Mouse (Mus musculus) spleen, adult 2 months (tissue): ENCODE results near the gene Eif2b3. TPM values are rescaled to one million over a fixed set of nuclear protein-coding genes. Genes with fewer than 3 reads are reported as not detected.
A peak's percentile ranks its signal among the peaks of the same experiment; 100 is the strongest.

Source experiments
- DNase-seq, 2 experiments: peaks; one replicate each; pipeline versions ENCODE4 v3.0.0 to v3.0.0-alpha.2; 2012 to 2021; ENCODE audit warnings: low spot score in 2 of 2, low read depth in 1 of 2
- H3K27ac ChIP-seq: fragments of 200-500 bp; 2 replicates; pipeline ENCODE4 v1.5.1; 2012; ENCODE audit warnings: low read length, inconsistent platforms; ENCODE audit not compliant: insufficient read depth
- H3K27me3 ChIP-seq: fragments of 200-500 bp; 2 replicates; pipeline ENCODE4 v1.6.1; 2012; ENCODE audit warnings: mild to moderate bottlenecking, moderate library complexity, low read length, inconsistent platforms; ENCODE audit not compliant: control insufficient read depth, insufficient read depth
- H3K36me3 ChIP-seq: fragments of 200-500 bp; 2 replicates; pipeline ENCODE4 v1.6.1; 2012; ENCODE audit warnings: mild to moderate bottlenecking, low read length, inconsistent platforms; ENCODE audit not compliant: control insufficient read depth, insufficient read depth
- H3K4me1 ChIP-seq: fragments of 200-500 bp; 2 replicates; pipeline ENCODE4 v1.6.1; 2011; ENCODE audit warnings: inconsistent platforms; ENCODE audit not compliant: control insufficient read depth, insufficient read depth, insufficient read length
- H3K4me3 ChIP-seq: fragments of 200-500 bp; 2 replicates; pipeline ENCODE4 v1.5.1; 2011; ENCODE audit warnings: mild to moderate bottlenecking, inconsistent platforms; ENCODE audit not compliant: insufficient read depth, insufficient read length; ENCODE audit errors: extremely low read depth
- CTCF ChIP-seq: fragments of 200-500 bp; IDR thresholded peaks from 2 replicates; pipeline ENCODE4 v1.5.1; 2011; ENCODE audit warnings: mild to moderate bottlenecking, inconsistent platforms; ENCODE audit not compliant: insufficient read depth, insufficient read length, insufficient replicate concordance; ENCODE audit errors: extremely low read depth
- POLR2A ChIP-seq: fragments of 200-500 bp; IDR thresholded peaks from 2 replicates; pipeline ENCODE4 v1.6.1; 2011; ENCODE audit warnings: low read depth, low read length, inconsistent platforms
- WGBS: fragments of 180-500 bp; shearing (Covaris S2); methylation state at CpG from one replicate; pipeline ENCODE4 v1.1.7; 2018; 5-methylcytosine and 5-hydroxymethylcytosine counted together
- polyA plus RNA-seq: library from polyadenylated mRNA; depleted of rRNA; stranded (reverse); fragments of >200 nt; gene quantifications from 2 replicates; pipeline ENCODE4 v1.2.3, GENCODE M21; 2012

Gene Eif2b3
- polyA plus RNA-seq, 1 experiment: 3.6 TPM

DNA sequence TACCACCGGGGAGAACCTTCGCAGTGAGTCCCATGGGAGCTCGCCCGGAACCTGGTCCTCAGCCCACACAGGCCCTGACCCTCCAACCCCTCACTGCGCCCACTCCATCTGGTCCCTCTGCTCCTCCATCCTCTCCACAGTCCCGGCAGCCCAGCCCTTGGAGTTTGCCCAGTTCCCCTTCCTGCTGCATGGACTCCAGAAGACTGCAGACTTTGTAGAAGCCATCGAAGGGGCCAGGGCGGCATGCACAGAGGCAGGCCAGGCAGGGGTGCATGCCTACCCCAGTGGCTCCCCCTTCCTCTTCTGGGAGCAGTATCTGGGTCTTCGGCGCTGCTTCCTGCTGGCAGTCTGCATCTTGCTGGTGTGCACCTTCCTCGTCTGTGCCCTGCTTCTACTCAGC, 91.8 kb downstream of the Eif2b3 start:
- Histone ChIP-seq H3K36me3 (no peaks in the 10 kb centered on the region), H3K4me3 (no peak overlapping the region), H3K27ac (no peak overlapping the region), H3K4me1 (no peaks in the 10 kb centered on the region), H3K27me3 (no peaks in the 10 kb centered on the region)
- 77% methylated on average over 11 of the region's 11 CpGs for WGBS
- TF ChIP-seq CTCF (no peak), POLR2A (no peak)
- no peak for DNase-seq

DNA sequence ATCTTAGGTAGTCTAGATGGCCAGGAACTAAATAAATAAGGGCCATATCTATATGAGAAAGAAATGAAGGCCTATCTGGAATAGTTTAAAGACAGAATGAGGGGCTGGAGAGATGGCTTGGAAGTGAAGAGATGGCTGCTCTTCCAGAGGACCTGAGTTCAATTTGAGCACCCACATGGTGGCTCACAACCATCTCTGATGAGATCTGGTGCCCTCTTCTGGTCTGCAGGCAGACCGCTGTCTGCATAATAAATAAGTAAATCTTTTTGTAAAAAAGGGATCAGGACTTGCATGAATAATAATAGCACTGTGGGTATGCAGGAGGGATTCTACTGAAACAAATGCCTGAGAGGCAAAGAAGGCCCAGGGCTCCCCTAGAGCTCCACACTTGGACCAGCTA, 94.0 kb downstream of the Eif2b3 start:
- no peak for DNase-seq
- no peak overlapping the region for H3K4me3 ChIP-seq
- no peak overlapping the region for H3K27ac ChIP-seq
- no peaks in the 10 kb centered on the region for H3K4me1 ChIP-seq
- TF ChIP-seq POLR2A (no peak), CTCF (no peak)
- WGBS: 93% methylated on average over 1 of the region's 1 CpGs
- H3K27me3 ChIP-seq: no peaks in the 10 kb centered on the region
- H3K36me3 ChIP-seq: no peaks in the 10 kb centered on the region

DNA sequence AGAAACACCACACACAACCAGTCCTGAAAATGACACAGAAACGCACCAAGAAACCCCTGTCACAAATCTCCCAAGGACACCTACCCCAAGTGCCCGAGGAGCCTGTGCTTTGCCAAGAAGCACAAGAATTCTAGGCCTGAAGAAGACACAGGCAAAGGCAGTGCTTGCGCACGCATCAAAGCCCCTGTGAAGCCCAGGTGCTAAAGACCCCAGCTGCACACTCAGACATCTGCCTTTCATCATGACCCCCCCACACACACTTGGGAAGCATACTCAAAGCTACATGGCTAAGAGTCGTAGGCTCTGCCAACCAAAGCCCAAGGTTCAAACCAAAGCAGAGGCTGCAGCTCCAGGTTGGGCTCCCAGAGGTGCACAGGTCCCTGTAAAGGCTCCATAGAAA, 96.4 kb downstream of the Eif2b3 start:
- Histone ChIP-seq H3K4me3 (no peak overlapping the region), H3K27me3 (no peaks in the 10 kb centered on the region), H3K27ac (no peak overlapping the region), H3K4me1 (no peaks in the 10 kb centered on the region; the same call in 1 of the 2 replicates), H3K36me3 (no peaks in the 10 kb centered on the region)
- DNase-seq: no peak
- WGBS: 84% methylated on average over 5 of the region's 5 CpGs
- TF ChIP-seq POLR2A (no peak), CTCF (no peak)

DNA sequence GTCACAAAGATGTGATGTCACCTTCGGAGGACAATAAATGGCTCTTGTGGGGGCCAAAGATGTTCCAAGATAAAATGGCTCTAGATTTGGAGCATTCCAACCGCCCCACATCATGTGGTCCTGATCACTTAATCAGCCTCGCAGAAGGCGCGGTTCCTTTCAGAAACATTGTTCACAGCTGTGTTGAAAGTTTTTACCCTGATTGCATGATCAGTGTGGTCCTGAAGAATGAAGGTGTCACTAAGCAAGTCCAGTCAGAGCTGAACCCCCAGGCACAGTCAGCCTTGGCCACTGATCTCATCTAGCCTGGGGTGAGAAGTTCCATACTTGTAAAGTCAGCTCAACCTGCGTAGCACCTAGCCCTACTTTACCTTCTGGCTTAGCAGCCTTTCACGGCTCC, 98.7 kb downstream of the Eif2b3 start:
- Histone ChIP-seq H3K27ac (no peak overlapping the region), H3K36me3 (no peaks in the 10 kb centered on the region), H3K4me3 (no peak overlapping the region), H3K4me1 (peaks cover 2% of the 10 kb centered on the region; the same call in 1 of the 2 replicates), H3K27me3 (no peaks in the 10 kb centered on the region)
- WGBS: 96% methylated on average over 7 of the region's 7 CpGs
- TF ChIP-seq CTCF (no peak), POLR2A (no peak)
- no peak for DNase-seq

DNA sequence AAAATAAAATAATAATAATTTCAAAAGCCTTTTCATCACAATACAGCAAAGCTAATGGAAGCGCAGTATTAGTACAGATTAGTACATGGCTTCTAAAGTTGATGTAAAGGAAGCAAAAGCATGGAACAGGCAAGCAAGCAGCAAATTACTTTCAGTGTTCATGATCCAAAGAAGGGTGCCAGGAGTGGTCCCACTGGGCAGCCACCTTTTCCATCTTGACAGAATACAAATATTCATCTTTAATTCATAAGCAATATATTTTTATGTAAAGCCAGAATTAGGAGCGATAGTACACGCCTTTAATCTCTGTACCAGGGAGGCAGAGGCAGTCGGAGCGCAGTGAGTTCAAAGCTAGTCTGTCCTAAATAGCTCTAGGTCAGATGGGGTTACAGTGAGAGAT, 100.4 kb downstream of the Eif2b3 start:
- 86% methylated on average over 5 of the region's 5 CpGs for WGBS
- Histone ChIP-seq H3K27me3 (no peaks in the 10 kb centered on the region), H3K36me3 (no peaks in the 10 kb centered on the region), H3K27ac (no peak overlapping the region), H3K4me1 (peaks cover 18% of the 10 kb centered on the region; the same call in 1 of the 2 replicates), H3K4me3 (peak overlapping the region; percentile 75; the same call in 1 of the 2 replicates)
- DNase-seq: no peak
- TF ChIP-seq CTCF (no peak), POLR2A (no peak)

DNA sequence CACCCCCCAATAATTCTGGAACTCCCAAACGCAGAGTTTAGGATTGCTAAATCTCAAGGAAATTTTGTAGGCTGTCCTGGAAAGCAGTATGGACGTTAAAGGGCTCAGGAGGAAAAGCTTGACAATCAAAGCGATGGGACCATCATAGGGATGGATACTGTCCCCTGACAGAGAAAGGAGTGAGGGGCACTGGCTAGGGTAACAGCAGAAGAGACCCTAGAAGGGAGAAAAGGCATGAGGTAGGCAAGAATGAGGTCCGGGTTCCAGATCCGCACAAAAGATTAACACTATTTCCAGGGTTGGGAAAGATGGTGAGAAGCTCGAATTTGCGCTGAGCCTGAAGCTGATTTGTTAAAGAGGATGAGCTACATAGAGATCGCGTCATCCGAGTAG, 100.8 kb downstream of the Eif2b3 start:
- H3K4me1 ChIP-seq: peaks cover 22% of the 10 kb centered on the region; the same call in 1 of the 2 replicates
- 8% methylated on average over 10 of the region's 10 CpGs for WGBS
- no peak for TF ChIP-seq CTCF
- TF ChIP-seq POLR2A: no peak

DNA sequence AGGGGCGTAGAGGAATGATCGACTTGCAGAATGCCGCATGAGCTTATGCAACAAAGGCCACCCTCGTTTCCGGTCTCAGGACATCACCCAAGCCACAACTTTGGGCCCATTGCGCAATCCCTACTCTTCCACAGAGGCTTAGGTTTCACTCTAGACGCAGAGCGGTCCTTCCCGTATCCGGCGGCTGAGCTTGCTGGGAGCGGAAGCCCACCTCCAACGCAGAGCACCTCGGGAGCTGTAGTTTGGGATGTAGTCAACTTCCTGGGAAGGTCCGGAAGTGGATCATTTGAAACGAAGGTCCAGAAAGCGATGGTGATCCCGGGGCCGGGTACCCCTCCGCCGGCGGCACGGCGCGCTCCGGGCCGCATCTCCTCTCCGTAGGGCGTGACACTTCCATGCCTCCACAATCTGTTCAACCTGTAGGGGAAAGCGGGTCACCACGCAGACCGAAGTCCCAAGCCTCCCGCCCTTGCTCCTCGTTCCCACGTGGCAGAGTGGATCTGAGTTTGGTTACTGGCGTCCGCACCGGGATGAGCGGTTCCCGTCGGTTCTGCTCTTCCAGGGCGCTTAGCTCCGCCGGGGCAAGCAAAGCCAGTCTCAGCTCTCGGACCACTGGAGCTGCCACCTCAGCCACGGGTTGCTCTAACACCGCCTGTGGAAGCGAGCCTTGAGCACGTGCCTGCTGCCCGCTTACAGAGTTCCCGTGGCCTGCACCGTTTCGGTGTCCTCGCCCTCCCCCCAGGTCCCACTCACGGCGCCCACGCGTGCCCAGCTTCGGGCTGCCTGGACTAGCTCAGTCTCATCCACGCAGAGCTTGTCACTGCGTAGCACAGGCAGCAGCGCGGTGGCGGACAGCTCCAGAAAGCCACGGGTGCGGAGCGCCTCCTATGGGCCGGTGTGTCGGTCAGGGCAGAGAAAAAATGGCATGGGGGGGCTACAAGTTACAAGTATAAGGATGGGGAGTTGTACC, 101.5 kb downstream of the Eif2b3 start:
- TF ChIP-seq CTCF (peak; percentile 91), POLR2A (peak; percentile 82)
- WGBS: under 1% methylated on average over 69 of the region's 69 CpGs
- no peaks in the 10 kb centered on the region for H3K27me3 ChIP-seq
- peaks cover 28% of the 10 kb centered on the region for H3K4me1 ChIP-seq
- H3K36me3 ChIP-seq: no peaks in the 10 kb centered on the region
- peak overlapping the region; percentile 75 for H3K4me3 ChIP-seq
- H3K27ac ChIP-seq: peak overlapping the region; percentile 81
- peak; percentile 67 to 87 for DNase-seq

More for the DNA sequence above, 100.8 kb downstream of the Eif2b3 start:
- Histone ChIP-seq H3K27ac (peak overlapping the region; percentile 72), H3K36me3 (no peaks in the 10 kb centered on the region), H3K27me3 (no peaks in the 10 kb centered on the region), H3K4me3 (peak overlapping the region; percentile 75)
- no peak for DNase-seq
